Mouse (Mus musculus) hindbrain, embryonic 11.5 days (tissue): Measurements from ENCODE around the gene Miox. TPM values are rescaled to one million over a fixed set of nuclear protein-coding genes. Genes with fewer than 3 reads are reported as not detected.

Source experiments
- ATAC-seq: fragments of 200-750 bp; cut with Nextera tagmentation; 2 replicates; pipeline ENCODE4 v1.8.0; 2017; ENCODE audit warnings: mild to moderate bottlenecking, moderate TSS enrichment, moderate library complexity; ENCODE audit not compliant: low FRiP score
- DNase-seq: peaks from one replicate; pipeline ENCODE4 v3.0.0-alpha.2; 2015; ENCODE audit warnings: low spot score
- H3K27ac ChIP-seq: fragments of 300-500 bp; sonication (generic); 2 replicates; pipeline ENCODE4 v1.5.1; 2014; ENCODE audit warnings: mild to moderate bottlenecking, low read depth, low read length
- H3K27me3 ChIP-seq: fragments of 300-500 bp; sonication (generic); 2 replicates; pipeline ENCODE4 v1.6.1; 2014; ENCODE audit warnings: mild to moderate bottlenecking, low read length, moderate library complexity, mixed read lengths; ENCODE audit not compliant: control insufficient read depth, insufficient read depth
- H3K36me3 ChIP-seq: fragments of 300-500 bp; sonication (generic); 2 replicates; pipeline ENCODE4 v1.6.1; 2014; ENCODE audit warnings: mild to moderate bottlenecking, low read length, moderate library complexity, mixed read lengths; ENCODE audit not compliant: control insufficient read depth, insufficient read depth
- H3K4me1 ChIP-seq: fragments of 300-500 bp; sonication (generic); replicated peaks from 2 replicates; pipeline ENCODE4 v1.6.1; 2014; ENCODE audit warnings: low read length, mixed read lengths; ENCODE audit not compliant: control insufficient read depth, insufficient read depth
- H3K4me2 ChIP-seq: fragments of 300-500 bp; sonication (generic); replicated peaks from 2 replicates; pipeline ENCODE4 v1.6.1; 2014; ENCODE audit warnings: mild to moderate bottlenecking, low read depth, low read length
- H3K4me3 ChIP-seq: fragments of 300-500 bp; sonication (generic); 2 replicates; pipeline ENCODE4 v1.5.1; 2014; ENCODE audit warnings: low read depth, low read length
- H3K9ac ChIP-seq: fragments of 300-500 bp; sonication (generic); 2 replicates; pipeline ENCODE4 v1.6.1; 2014; ENCODE audit warnings: low read depth, low read length
- H3K9me3 ChIP-seq: fragments of 300-500 bp; sonication (generic); 2 replicates; pipeline ENCODE4 v1.6.1; 2016; ENCODE audit warnings: low read length; ENCODE audit not compliant: control insufficient read depth
- WGBS: fragments of 180-500 bp; shearing (Covaris S2); extraction: QIAGEN DNeasy Blood & Tissue Kit; methylation state at CpG from one replicate; pipeline ENCODE4 v1.1.7; 2014; 5-methylcytosine and 5-hydroxymethylcytosine counted together
- polyA plus RNA-seq: library from polyadenylated mRNA; unstranded; fragments of >200 nt; fragmentation: Nextera tagmentation; extraction: Ambion mirVana; gene quantifications from 2 replicates; pipeline ENCODE4 v1.2.1, GENCODE M21; 2014

The Miox gene
- polyA plus RNA-seq, 1 experiment from 2014 or later = not detected

GRCm38 (mm10) chr15:89293778-89294177 lies 40.4 kb upstream of the Miox start:
- ATAC-seq (no peak), DNase-seq (no peak)
- Histone ChIP-seq H3K4me3 (no peak overlapping the region), H3K36me3 (peaks cover 13% of the 10 kb centered on the region; the same call in 1 of the 2 replicates), H3K4me2 (no peak overlapping the region), H3K9me3 (no peaks in the 10 kb centered on the region), H3K9ac (no peak overlapping the region), H3K4me1 (no peaks in the 10 kb centered on the region), H3K27me3 (no peaks in the 10 kb centered on the region), H3K27ac (no peak overlapping the region)
- WGBS = 93% methylated on average over 10 of the region's 10 CpGs

GRCm38 (mm10) chr15:89295580-89296165 lies 38.5 kb upstream of the Miox start:
- H3K4me3 ChIP-seq = no peak overlapping the region
- ATAC-seq (no peak), DNase-seq (no peak)
- WGBS = 95% methylated on average over 8 of the region's 8 CpGs
- H3K27ac ChIP-seq = no peak overlapping the region
- no peak overlapping the region for H3K4me2 ChIP-seq
- H3K4me1 ChIP-seq = no peaks in the 10 kb centered on the region
- no peaks in the 10 kb centered on the region for H3K9me3 ChIP-seq
- H3K36me3 ChIP-seq = peaks cover 20% of the 10 kb centered on the region; the same call in 1 of the 2 replicates
- no peaks in the 10 kb centered on the region for H3K27me3 ChIP-seq
- no peak overlapping the region for H3K9ac ChIP-seq

DNA sequence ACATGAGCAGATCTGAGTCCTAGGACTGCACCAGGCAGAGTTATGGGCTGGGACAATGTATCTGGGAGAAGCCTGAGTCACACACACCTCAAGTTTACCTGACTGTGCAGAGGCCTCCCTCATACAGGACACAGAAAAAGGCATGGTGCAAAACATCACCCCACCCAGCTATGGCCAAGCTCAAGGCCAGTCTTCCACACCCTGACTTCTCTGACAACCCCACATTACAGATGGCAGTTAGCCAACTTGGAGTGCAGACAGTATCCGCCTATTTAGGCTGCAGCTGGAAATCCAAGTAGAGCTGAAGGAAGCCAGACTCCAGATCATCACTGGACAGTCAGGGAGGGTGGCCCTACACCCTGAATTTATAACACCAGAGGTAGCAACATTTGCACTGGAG lies 37.7 kb upstream of the Miox start:
- no peak overlapping the region for H3K9ac ChIP-seq
- no peaks in the 10 kb centered on the region for H3K9me3 ChIP-seq
- no peak for DNase-seq
- peaks cover 19% of the 10 kb centered on the region; the same call in 1 of the 2 replicates for H3K36me3 ChIP-seq
- H3K4me1 ChIP-seq = no peaks in the 10 kb centered on the region
- no peak overlapping the region for H3K4me2 ChIP-seq
- no peak for ATAC-seq
- no peak overlapping the region for H3K4me3 ChIP-seq
- WGBS = 97% methylated on average over 1 of the region's 1 CpGs
- H3K27me3 ChIP-seq = no peaks in the 10 kb centered on the region
- no peak overlapping the region for H3K27ac ChIP-seq

DNA sequence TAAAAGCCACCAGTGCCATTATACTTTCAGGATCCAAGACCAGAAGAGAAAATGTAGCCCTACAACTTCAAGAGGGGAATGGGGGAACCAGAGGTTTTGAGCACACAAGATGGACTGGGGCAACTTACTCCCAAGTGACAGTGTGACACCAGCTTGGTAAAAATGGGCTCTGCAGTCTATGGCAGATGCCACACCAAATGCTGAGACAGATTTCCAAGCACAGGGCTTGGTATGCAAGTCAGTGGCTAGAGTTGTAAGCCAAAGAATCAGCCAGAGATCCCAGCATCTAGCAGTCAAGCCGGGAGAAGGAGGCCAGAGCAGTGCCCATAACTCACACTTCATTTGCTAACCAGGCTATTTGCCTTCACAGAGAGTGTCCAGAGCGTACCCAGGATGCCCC lies 36.5 kb upstream of the Miox start:
- DNase-seq (no peak), ATAC-seq (no peak)
- H3K4me2 ChIP-seq = no peak overlapping the region
- H3K36me3 ChIP-seq = peaks cover 24% of the 10 kb centered on the region
- H3K9me3 ChIP-seq = no peaks in the 10 kb centered on the region
- no peak overlapping the region for H3K27ac ChIP-seq
- 94% methylated on average over 2 of the region's 2 CpGs for WGBS
- no peaks in the 10 kb centered on the region for H3K27me3 ChIP-seq
- H3K9ac ChIP-seq = no peak overlapping the region
- H3K4me1 ChIP-seq = no peaks in the 10 kb centered on the region
- no peak overlapping the region for H3K4me3 ChIP-seq

- no peaks in the 10 kb centered on the region for H3K9me3 ChIP-seq
- H3K27ac ChIP-seq = no peak overlapping the region
- H3K4me2 ChIP-seq = no peak overlapping the region
- 91% methylated on average over 13 of the region's 13 CpGs for WGBS
- H3K27me3 ChIP-seq = no peaks in the 10 kb centered on the region
- ATAC-seq (no peak), DNase-seq (no peak)
- H3K4me3 ChIP-seq = no peak overlapping the region
- no peak overlapping the region for H3K9ac ChIP-seq
- no peaks in the 10 kb centered on the region for H3K4me1 ChIP-seq
- peaks cover 17% of the 10 kb centered on the region for H3K36me3 ChIP-seq
Observed at GRCm38 (mm10) chr15:89300180-89300579, 34.0 kb upstream of the Miox start.

DNA sequence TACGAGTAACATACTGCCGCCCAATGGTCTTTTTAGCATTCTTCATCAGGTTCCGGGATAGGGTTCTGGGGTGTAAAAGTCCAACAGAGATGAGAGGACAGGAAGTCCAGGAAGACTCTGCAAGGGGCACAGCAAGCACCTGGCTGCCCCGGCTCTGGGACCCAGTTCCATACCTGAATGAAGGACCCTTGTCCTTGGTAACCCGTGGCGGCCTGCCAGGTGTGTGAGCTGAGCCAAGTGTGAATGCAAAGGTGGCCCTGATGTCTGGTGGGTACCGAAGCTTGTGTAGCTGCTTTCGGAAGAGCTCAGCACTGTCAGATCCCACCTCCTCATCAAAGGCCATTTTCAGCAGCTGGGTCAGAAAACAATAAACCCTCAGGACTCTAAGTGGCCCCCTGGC lies 33.6 kb upstream of the Miox start:
- ATAC-seq (no peak), DNase-seq (no peak)
- Histone ChIP-seq H3K9me3 (no peaks in the 10 kb centered on the region), H3K36me3 (peaks cover 17% of the 10 kb centered on the region), H3K9ac (no peak overlapping the region), H3K27ac (no peak overlapping the region), H3K4me3 (no peak overlapping the region), H3K4me2 (no peak overlapping the region), H3K4me1 (no peaks in the 10 kb centered on the region), H3K27me3 (no peaks in the 10 kb centered on the region)
- 97% methylated on average over 8 of the region's 8 CpGs for WGBS

DNA sequence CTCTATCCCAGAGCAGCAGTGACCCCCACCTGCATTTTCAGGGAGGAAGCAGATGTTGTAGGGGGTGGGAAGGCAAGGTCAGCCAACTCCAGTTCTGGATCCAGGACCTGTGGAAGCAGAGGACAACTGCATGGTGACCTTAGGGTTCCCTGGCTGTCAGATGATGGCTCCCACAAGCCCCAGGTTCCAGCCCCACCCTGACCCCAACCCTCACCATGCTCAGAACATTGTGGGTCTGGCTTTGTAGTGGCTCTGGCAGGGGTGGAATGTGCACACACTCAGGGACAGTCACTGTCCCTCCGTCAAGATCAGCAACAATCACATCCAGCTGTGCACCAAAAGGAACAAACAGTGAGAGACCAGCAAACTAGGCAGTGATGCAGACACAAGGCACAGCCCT lies 28.2 kb upstream of the Miox start:
- no peak overlapping the region for H3K4me2 ChIP-seq
- H3K27me3 ChIP-seq = no peaks in the 10 kb centered on the region
- ATAC-seq = no peak
- WGBS = 77% methylated on average over 1 of the region's 1 CpGs
- DNase-seq = no peak
- no peaks in the 10 kb centered on the region for H3K9me3 ChIP-seq
- H3K36me3 ChIP-seq = peaks cover 7% of the 10 kb centered on the region
- H3K9ac ChIP-seq = no peak overlapping the region
- no peaks in the 10 kb centered on the region for H3K4me1 ChIP-seq
- H3K27ac ChIP-seq = no peak overlapping the region
- H3K4me3 ChIP-seq = no peak overlapping the region

- peaks cover 3% of the 10 kb centered on the region for H3K36me3 ChIP-seq
- no peak overlapping the region for H3K4me3 ChIP-seq
- ATAC-seq (no peak), DNase-seq (no peak)
- H3K9me3 ChIP-seq = no peaks in the 10 kb centered on the region
- H3K27ac ChIP-seq = no peak overlapping the region
- H3K4me1 ChIP-seq = no peaks in the 10 kb centered on the region
- no peak overlapping the region for H3K4me2 ChIP-seq
- no peaks in the 10 kb centered on the region for H3K27me3 ChIP-seq
- H3K9ac ChIP-seq = no peak overlapping the region
- WGBS = 93% methylated on average over 13 of the region's 13 CpGs
Observed at GRCm38 (mm10) chr15:89307461-89307860, 26.7 kb upstream of the Miox start.

DNA sequence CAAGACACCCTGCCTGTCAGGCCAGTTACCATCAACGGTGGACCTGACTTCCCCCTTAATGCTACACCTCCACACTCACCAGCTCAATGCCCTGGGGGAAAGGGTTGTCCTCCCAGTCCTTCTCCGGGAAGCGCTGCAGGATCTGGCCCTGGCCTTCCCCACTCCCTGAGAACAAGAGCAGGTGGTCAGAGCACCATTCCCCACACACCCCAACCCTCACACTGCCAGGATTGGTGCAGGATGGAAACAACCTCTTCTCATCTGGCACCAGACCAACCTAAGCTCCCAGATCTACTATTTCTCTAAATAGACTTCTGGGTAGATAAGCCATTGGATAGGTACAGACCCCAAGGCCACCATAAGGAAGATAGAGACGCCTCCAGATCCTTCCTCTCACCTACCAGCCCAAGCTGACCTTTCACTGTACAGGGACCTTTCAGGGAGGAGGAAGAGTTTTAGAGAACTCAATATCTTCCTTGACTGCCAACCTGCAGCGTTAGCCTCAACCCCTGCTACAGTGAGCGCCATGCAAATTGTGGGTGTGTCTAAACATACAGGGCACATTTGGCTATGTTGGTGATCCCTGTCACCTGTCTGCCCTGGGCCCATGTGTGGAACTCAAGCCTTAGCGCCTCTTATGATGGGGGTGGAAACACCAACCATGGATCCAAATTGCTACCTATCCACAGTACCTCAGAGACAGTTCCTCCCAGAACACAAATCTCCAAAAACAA lies 25.6 kb upstream of the Miox start:
- Histone ChIP-seq H3K4me3 (no peak overlapping the region), H3K4me1 (no peaks in the 10 kb centered on the region; the same call in 1 of the 2 replicates), H3K27me3 (no peaks in the 10 kb centered on the region), H3K9me3 (no peaks in the 10 kb centered on the region), H3K36me3 (no peaks in the 10 kb centered on the region), H3K4me2 (no peak overlapping the region), H3K9ac (no peak overlapping the region), H3K27ac (no peak overlapping the region)
- DNase-seq = no peak
- no peak for ATAC-seq
- 92% methylated on average over 7 of the region's 7 CpGs for WGBS
